Mouse (Mus musculus): Measurements from ENCODE around the gene Elf2.
A peak's percentile ranks its signal among the peaks of the same experiment; 100 is the strongest.

GRCm38 (mm10) chr3:51224363-51225225, 115.9 kb downstream of the Elf2 start, which contains the start of gene Noct:
- TF ChIP-seq CTCF (IDR thresholded peaks at IDR 0.05) (no peak), POLR2A (IDR thresholded peaks at IDR 0.05; ENCODE audit: insufficient read depth, low read depth, low read length) (peak; percentile 75)

Measured in heart, adult 2 months (tissue).